Mouse (Mus musculus) hindbrain, embryonic 13.5 days (tissue): ENCODE measurements around the gene Actn1. TPM values are rescaled to one million over a fixed set of nuclear protein-coding genes. Genes with fewer than 3 reads are reported as not detected.

Experiments used
- ATAC-seq: fragments of 200-750 bp; cut with Nextera tagmentation; 2 replicates; pipeline ENCODE4 v1.8.0; 2017; ENCODE audit warnings: moderate TSS enrichment; ENCODE audit not compliant: low FRiP score
- H3K27ac ChIP-seq: fragments of 300-500 bp; sonication (generic); 2 replicates; pipeline ENCODE4 v1.5.1; 2015; ENCODE audit warnings: inconsistent platforms, mild to moderate bottlenecking, moderate library complexity
- H3K27me3 ChIP-seq: fragments of 300-500 bp; sonication (generic); 2 replicates; pipeline ENCODE4 v1.6.1; 2015; ENCODE audit warnings: mild to moderate bottlenecking, inconsistent platforms
- H3K36me3 ChIP-seq: fragments of 300-500 bp; sonication (generic); 2 replicates; pipeline ENCODE4 v1.6.1; 2015; ENCODE audit warnings: mild to moderate bottlenecking, inconsistent platforms
- H3K4me1 ChIP-seq: fragments of 300-500 bp; sonication (generic); replicated peaks from 2 replicates; pipeline ENCODE4 v1.6.1; 2015; ENCODE audit warnings: inconsistent platforms
- H3K4me2 ChIP-seq: fragments of 300-500 bp; sonication (generic); 2 replicates; pipeline ENCODE4 v1.6.1; 2015; ENCODE audit warnings: inconsistent platforms, mild to moderate bottlenecking, moderate library complexity
- H3K4me3 ChIP-seq: fragments of 300-500 bp; sonication (generic); 2 replicates; pipeline ENCODE4 v1.5.1; 2015; ENCODE audit warnings: mild to moderate bottlenecking, inconsistent platforms
- H3K9ac ChIP-seq: fragments of 300-500 bp; sonication (generic); 2 replicates; pipeline ENCODE4 v1.6.1; 2015; ENCODE audit warnings: mild to moderate bottlenecking, inconsistent platforms
- H3K9me3 ChIP-seq: fragments of 300-500 bp; sonication (generic); 2 replicates; pipeline ENCODE4 v1.6.1; 2016; ENCODE audit warnings: inconsistent platforms
- WGBS: fragments of 180-500 bp; shearing (Covaris S2); methylation state at CpG from one replicate; pipeline ENCODE4 v1.1.7; 2015; 5-methylcytosine and 5-hydroxymethylcytosine counted together
- polyA plus RNA-seq: library from polyadenylated mRNA; unstranded; fragments of >200 nt; fragmentation: Nextera tagmentation; extraction: Ambion mirVana; gene quantifications from 2 replicates; pipeline ENCODE4 v1.2.1, GENCODE M21; 2015

The Actn1 gene
- polyA plus RNA-seq, 1 experiment from 2014 or later: 7.0 TPM

GRCm38 (mm10) chr12:80232076-80232839 lies 27.9 kb downstream of the Actn1 start:
- H3K9me3 ChIP-seq: 0 out of 2 replicates have a peak, but pooled peaks cover 6% of the 10 kb centered on the region
- 92% methylated on average over 9 of the region's 9 CpGs for WGBS
- no peak for ATAC-seq
- H3K27me3 ChIP-seq: no peaks in the 10 kb centered on the region
- H3K9ac ChIP-seq: no peak overlapping the region
- H3K36me3 ChIP-seq: no peaks in the 10 kb centered on the region
- H3K27ac ChIP-seq: no peak overlapping the region
- peaks cover 42% of the 10 kb centered on the region for H3K4me1 ChIP-seq
- H3K4me2 ChIP-seq: no peak overlapping the region
- no peak overlapping the region for H3K4me3 ChIP-seq

- ATAC-seq: no peak
- H3K4me1 ChIP-seq: peaks cover 42% of the 10 kb centered on the region
- H3K27ac ChIP-seq: peak overlapping the region; percentile 59; the same call in 1 of the 2 replicates
Observed at GRCm38 (mm10) chr12:80231317-80231716, 28.9 kb downstream of the Actn1 start.

GRCm38 (mm10) chr12:80230854-80231253 lies 29.3 kb downstream of the Actn1 start:
- no peak overlapping the region for H3K9ac ChIP-seq
- 0 out of 2 replicates have a peak, but pooled peaks cover 6% of the 10 kb centered on the region for H3K9me3 ChIP-seq
- no peak overlapping the region for H3K4me2 ChIP-seq
- WGBS: 67% methylated on average over 5 of the region's 5 CpGs
- H3K36me3 ChIP-seq: no peaks in the 10 kb centered on the region
- no peaks in the 10 kb centered on the region for H3K27me3 ChIP-seq
- ATAC-seq: no peak
- peak overlapping the region; percentile 59 for H3K27ac ChIP-seq
- peaks cover 42% of the 10 kb centered on the region for H3K4me1 ChIP-seq
- no peak overlapping the region for H3K4me3 ChIP-seq

More at GRCm38 (mm10) chr12:80231317-80231716, 28.9 kb downstream of the Actn1 start:
- Histone ChIP-seq H3K9me3 (0 out of 2 replicates have a peak, but pooled peaks cover 6% of the 10 kb centered on the region), H3K36me3 (no peaks in the 10 kb centered on the region), H3K9ac (no peak overlapping the region), H3K4me2 (no peak overlapping the region), H3K27me3 (no peaks in the 10 kb centered on the region), H3K4me3 (no peak overlapping the region)
- WGBS: 25% methylated on average over 5 of the region's 5 CpGs

- peaks cover 42% of the 10 kb centered on the region for H3K4me1 ChIP-seq
- no peaks in the 10 kb centered on the region for H3K27me3 ChIP-seq
- no peak overlapping the region for H3K4me3 ChIP-seq
- 0 out of 2 replicates have a peak, but pooled peaks cover 6% of the 10 kb centered on the region for H3K9me3 ChIP-seq
- no peaks in the 10 kb centered on the region for H3K36me3 ChIP-seq
- H3K4me2 ChIP-seq: no peak overlapping the region
- ATAC-seq: 0 out of 2 replicates have a peak, but pooled peaks have one; percentile 52
- peak overlapping the region; percentile 59 for H3K27ac ChIP-seq
- no peak overlapping the region for H3K9ac ChIP-seq
- WGBS: 4% methylated on average over 10 of the region's 10 CpGs
Observed at GRCm38 (mm10) chr12:80230111-80230700, 30.0 kb downstream of the Actn1 start.

GRCm38 (mm10) chr12:80229010-80229800 lies 31.0 kb downstream of the Actn1 start:
- no peak for ATAC-seq
- peaks cover 50% of the 10 kb centered on the region for H3K4me1 ChIP-seq
- no peak overlapping the region for H3K4me2 ChIP-seq
- H3K27ac ChIP-seq: peak overlapping the region; percentile 59
- H3K9ac ChIP-seq: no peak overlapping the region
- 0 out of 2 replicates have a peak, but pooled peaks cover 2% of the 10 kb centered on the region for H3K9me3 ChIP-seq
- WGBS: 66% methylated on average over 5 of the region's 5 CpGs
- H3K27me3 ChIP-seq: no peaks in the 10 kb centered on the region
- no peaks in the 10 kb centered on the region for H3K36me3 ChIP-seq
- no peak overlapping the region for H3K4me3 ChIP-seq

- 66% methylated on average over 5 of the region's 5 CpGs for WGBS
- no peaks in the 10 kb centered on the region for H3K36me3 ChIP-seq
- H3K4me2 ChIP-seq: no peak overlapping the region
- H3K9ac ChIP-seq: no peak overlapping the region
- H3K27me3 ChIP-seq: no peaks in the 10 kb centered on the region
- no peak overlapping the region for H3K4me3 ChIP-seq
- H3K27ac ChIP-seq: peak overlapping the region; percentile 41
- no peaks in the 10 kb centered on the region for H3K9me3 ChIP-seq
- H3K4me1 ChIP-seq: peaks cover 59% of the 10 kb centered on the region
- no peak for ATAC-seq
Observed at GRCm38 (mm10) chr12:80228356-80228755, 31.8 kb downstream of the Actn1 start.

- no peak overlapping the region for H3K4me3 ChIP-seq
- ATAC-seq: peak; percentile 50; the same call in 1 of the 2 replicates
- peak overlapping the region; percentile 41 for H3K27ac ChIP-seq
- 14% methylated on average over 3 of the region's 3 CpGs for WGBS
- H3K9ac ChIP-seq: no peak overlapping the region
- H3K4me2 ChIP-seq: no peak overlapping the region
- no peaks in the 10 kb centered on the region for H3K27me3 ChIP-seq
- no peaks in the 10 kb centered on the region for H3K36me3 ChIP-seq
- H3K4me1 ChIP-seq: peaks cover 64% of the 10 kb centered on the region
- H3K9me3 ChIP-seq: no peaks in the 10 kb centered on the region
Observed at GRCm38 (mm10) chr12:80227835-80228234, 32.3 kb downstream of the Actn1 start.

- Histone ChIP-seq H3K4me2 (no peak overlapping the region), H3K27ac (no peak overlapping the region), H3K27me3 (no peaks in the 10 kb centered on the region), H3K4me1 (peaks cover 62% of the 10 kb centered on the region), H3K9me3 (no peaks in the 10 kb centered on the region), H3K9ac (no peak overlapping the region), H3K36me3 (no peaks in the 10 kb centered on the region), H3K4me3 (no peak overlapping the region)
- no peak for ATAC-seq
- WGBS: 83% methylated on average over 2 of the region's 2 CpGs
Observed at GRCm38 (mm10) chr12:80226101-80226500, 34.1 kb downstream of the Actn1 start.

- Histone ChIP-seq H3K4me3 (no peak overlapping the region), H3K27me3 (no peaks in the 10 kb centered on the region), H3K4me2 (no peak overlapping the region), H3K9me3 (no peaks in the 10 kb centered on the region), H3K36me3 (no peaks in the 10 kb centered on the region), H3K27ac (no peak overlapping the region), H3K9ac (no peak overlapping the region), H3K4me1 (peaks cover 44% of the 10 kb centered on the region)
- no peak for ATAC-seq
- 62% methylated on average over 8 of the region's 8 CpGs for WGBS
Observed at GRCm38 (mm10) chr12:80224241-80224731, 35.9 kb downstream of the Actn1 start.

GRCm38 (mm10) chr12:80223511-80223910 lies 36.7 kb downstream of the Actn1 start:
- ATAC-seq: peak; percentile 58
- WGBS: 30% methylated on average over 8 of the region's 8 CpGs
- H3K4me2 ChIP-seq: no peak overlapping the region
- no peaks in the 10 kb centered on the region for H3K27me3 ChIP-seq
- H3K4me1 ChIP-seq: peaks cover 37% of the 10 kb centered on the region
- H3K9ac ChIP-seq: no peak overlapping the region
- no peaks in the 10 kb centered on the region for H3K36me3 ChIP-seq
- H3K9me3 ChIP-seq: no peaks in the 10 kb centered on the region
- no peak overlapping the region; the same call in 1 of the 2 replicates for H3K27ac ChIP-seq
- H3K4me3 ChIP-seq: no peak overlapping the region

- no peaks in the 10 kb centered on the region for H3K36me3 ChIP-seq
- H3K9me3 ChIP-seq: no peaks in the 10 kb centered on the region
- H3K9ac ChIP-seq: no peak overlapping the region
- ATAC-seq: no peak
- H3K4me1 ChIP-seq: peaks cover 28% of the 10 kb centered on the region
- no peak overlapping the region for H3K4me3 ChIP-seq
- H3K4me2 ChIP-seq: no peak overlapping the region
- H3K27ac ChIP-seq: no peak overlapping the region
- H3K27me3 ChIP-seq: no peaks in the 10 kb centered on the region
- WGBS: 85% methylated on average over 3 of the region's 3 CpGs
Observed at GRCm38 (mm10) chr12:80222473-80222872, 37.7 kb downstream of the Actn1 start.
